Mouse (Mus musculus): Measurements from ENCODE around the gene Vstm2l.

DNA sequence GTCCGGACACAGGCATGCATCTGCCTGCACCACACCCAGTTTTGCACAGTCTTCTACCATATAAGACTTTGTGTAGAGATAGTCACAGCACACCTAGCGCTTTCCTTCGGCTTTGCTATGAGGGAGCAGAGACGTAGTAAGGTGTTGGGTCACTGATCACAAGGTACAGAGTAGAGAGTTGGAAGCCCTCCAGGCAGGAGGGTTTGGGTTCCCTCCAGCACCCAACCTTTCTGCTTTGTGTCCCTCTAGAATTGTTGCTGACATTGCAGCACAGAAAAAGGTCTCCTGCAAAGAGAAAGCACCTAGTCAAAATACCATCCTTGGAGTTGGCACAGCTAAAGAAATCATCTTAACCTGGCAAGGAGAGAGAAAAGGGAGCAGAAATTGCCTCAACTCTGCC is 78.0 kb downstream of the Vstm2l start:
- TF ChIP-seq EP300 (IDR thresholded peaks at IDR 0.05; ENCODE audit: low read depth), result no peak
- TF ChIP-seq CTCF (IDR thresholded peaks at IDR 0.05; ENCODE audit: low read depth), result no peak

Measured in liver, embryonic 14.5 days (tissue).